Mouse (Mus musculus): ENCODE data around the gene Pparg.

The Pparg gene

DNA sequence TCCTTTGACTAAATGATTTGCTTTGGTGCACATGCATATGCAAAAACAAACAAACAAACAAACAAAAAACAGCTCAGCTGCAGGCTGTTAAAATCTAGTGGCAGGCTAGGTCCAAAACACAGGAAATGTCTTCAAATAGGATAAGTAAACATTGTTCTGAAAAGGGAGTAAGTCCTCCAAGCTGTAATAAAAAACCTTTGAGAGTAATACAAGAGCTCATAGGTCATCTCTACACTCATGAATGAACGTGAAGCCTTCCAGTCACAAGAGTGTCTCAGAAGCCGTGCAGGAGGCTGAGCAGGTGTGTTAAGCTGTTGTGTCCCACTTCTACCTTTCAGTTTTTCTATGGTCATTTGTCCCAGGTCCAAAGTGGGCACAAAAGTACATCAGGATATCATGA, 102.6 kb downstream of the Pparg start:
- no peak for DNase-seq (ENCODE audit: low spot score)

DNA sequence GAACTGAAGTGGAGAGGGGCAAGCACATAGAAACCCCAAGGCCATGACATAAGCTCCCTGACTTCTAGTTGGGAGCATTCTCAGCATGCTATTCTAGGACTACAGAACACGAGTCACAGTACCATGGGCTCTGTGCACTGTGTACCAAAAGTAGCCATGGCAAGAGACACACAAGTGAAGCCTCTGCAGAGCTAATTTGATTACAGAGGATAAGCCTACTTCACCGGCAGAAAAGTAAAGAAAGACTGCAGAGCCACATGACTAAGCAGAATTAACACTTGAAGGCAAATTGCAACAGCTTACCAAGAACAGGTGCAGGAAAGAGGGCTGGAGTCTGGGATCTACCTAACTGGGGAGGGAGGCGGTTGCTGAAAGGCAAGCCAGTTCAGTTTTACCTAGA, 103.9 kb downstream of the Pparg start:
- DNase-seq (ENCODE audit: low spot score), result no peak

DNA sequence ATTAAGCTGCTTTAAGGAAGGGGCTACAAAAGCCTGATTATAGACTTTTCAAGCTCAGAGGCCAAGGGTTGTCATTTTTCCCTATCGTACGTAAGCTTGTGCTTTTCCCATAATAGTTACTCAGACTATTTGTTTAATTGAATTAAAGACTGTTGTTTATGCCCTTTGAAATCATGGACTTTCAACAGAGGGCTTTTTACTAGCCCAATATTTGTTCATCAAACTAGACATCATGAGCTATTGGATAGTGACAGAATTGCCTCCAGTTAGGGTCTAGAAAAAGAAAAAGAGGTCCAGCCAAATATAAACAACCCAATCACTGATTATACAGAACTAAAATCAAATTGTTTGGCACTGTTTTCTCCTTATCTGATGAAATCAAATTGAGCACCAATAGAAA, 104.7 kb downstream of the Pparg start:
- DNase-seq (ENCODE audit: low spot score), result no peak

DNA sequence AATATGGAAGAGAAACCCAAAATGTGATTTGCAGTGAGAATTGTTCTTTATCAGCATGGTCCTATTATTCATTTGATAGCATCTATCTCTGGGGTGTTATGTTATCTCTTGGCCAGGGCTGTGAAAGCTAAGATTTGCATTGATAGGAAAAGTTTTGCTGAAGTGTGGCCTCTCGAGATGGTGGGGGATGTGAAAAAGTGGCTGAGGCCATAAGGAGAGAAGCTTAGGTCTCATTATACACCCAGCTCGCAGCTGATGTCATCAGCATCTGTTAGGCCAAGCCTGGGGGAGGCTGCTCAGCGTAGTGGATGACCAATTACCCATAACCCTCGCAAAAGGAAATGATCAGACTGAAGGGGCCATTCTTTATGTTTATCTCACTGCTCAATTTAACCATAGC, 105.1 kb downstream of the Pparg start:
- DNase-seq (ENCODE audit: low spot score), result peak; percentile 15

DNA sequence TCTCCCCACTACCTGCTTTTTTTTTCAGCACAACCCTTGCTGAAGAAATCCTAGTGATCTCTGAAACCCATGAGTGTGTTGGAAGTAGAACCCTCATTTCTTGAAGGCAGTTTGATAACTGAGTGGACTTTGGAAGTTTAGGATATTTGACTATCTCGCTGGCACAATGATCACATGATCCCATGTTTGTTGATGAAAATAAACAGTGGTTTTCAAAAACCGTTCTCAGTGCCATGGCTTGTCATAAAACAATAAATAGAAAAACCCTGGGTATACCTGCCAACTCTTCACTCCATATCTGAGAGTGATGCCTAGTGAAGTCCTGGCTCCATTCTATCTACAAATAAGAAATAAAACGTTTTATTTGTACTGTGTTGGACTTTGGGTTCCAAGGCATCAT, 105.8 kb downstream of the Pparg start:
- no peak for DNase-seq (ENCODE audit: low spot score)

DNA sequence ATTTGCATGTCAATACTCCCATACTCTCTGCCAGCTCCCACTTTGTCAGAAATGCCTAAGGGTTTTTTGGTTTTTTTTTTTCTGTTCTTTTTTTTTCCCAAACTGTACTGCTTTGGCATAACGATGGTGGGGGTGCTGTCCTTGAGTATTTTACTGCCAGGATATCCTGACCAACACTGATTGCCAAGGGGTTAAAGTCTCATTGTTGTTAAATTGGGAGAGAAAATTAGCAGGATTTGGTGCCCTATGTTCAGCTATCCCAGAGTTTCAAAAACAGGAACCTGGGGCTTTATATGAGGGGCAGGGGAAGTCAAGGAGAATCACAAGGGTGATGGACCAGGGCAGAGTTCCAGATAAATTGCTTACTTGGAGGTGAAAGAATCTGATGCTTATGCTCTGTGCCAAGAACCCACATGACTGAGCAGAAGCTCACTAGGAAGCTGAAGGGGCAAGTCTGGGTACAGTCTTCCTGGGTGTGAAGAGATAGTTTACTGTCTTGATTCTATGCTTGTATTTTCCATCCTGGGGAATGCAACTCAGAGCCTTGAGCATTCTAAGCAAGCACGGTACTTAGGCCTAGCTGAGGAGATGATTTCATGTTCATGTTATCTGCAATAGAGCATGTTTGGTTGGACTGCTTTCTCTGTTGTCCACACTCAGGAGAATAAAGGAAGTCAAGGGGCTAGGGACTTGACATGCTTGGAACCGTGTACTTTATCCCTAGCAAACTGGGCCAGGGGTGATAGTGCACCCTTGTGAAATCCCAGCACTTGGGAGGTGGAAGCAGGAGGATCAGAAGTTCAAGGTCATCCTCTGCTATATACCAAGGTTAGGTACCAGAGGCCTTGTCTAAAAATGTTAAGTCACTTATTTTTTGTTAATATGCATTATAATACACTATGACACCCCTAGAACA, 109.2 kb downstream of the Pparg start:
- no peak for DNase-seq (ENCODE audit: low spot score)

DNA sequence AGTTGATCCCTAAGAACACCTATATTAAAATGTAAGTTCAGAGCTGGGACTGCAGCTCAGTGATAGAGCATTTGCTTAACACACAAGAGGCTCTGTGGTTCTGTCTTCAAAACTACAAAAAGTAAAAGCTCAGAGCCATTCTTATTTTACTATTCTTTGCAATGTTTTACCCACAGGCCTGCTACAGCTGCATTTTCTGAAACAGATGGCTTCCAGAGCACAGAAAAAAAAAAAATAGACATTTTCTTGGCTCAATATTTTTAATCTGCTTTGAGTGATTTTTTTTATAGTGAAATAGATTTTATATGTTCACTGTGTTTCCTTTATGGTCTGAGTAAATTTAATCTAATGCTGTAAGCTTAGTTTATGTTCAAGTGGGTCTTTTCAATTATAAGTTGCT, 111.2 kb downstream of the Pparg start:
- no peak for DNase-seq (ENCODE audit: low spot score)

DNA sequence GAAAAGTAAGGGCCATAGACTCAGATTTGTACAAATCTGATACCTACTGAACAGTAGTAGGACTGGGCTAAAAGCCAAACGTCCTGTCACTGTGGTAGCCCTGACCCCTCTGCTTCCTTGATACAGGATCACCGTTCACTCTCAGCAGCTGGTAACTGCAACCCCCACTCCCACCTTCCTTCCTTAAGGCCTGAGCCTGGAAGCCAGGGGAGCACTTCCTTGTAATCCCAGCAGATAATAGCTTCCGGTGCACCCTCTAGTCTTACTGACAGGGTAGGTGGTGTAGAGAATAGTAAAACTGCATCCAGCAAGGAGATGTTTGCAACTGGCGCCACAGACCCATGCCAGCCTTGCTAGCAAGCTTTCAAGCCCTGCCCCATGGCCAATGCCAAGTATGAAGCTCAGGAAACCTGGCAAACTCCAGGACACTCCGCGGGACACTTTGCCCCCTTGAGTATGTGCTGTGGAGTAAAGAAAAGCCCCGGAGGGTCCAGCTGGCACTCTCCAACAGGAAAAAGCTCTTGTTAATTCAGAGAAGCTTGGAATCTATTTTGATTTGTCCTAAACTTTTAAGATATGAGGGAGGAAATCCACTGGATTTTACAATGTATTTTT, 116.4 kb downstream of the Pparg start:
- no peak for DNase-seq (ENCODE audit: low spot score)

DNA sequence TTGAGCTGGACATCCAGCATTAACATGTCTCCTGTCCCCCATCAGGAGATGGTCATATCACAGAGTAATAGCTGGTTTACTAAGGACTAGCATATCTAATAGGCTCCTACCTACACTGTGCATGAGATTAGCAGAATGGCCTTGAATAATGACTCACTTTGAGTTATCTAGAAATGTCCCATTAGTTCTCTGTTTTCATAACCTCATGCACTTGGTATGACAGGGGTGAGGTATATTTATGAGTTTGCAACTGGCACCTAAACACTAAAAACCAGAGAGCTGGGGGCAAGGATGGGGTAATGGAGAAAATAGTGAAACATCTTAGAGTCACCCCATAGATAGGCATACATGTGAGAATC, 119.2 kb downstream of the Pparg start:
- no peak for DNase-seq (ENCODE audit: low spot score)

DNA sequence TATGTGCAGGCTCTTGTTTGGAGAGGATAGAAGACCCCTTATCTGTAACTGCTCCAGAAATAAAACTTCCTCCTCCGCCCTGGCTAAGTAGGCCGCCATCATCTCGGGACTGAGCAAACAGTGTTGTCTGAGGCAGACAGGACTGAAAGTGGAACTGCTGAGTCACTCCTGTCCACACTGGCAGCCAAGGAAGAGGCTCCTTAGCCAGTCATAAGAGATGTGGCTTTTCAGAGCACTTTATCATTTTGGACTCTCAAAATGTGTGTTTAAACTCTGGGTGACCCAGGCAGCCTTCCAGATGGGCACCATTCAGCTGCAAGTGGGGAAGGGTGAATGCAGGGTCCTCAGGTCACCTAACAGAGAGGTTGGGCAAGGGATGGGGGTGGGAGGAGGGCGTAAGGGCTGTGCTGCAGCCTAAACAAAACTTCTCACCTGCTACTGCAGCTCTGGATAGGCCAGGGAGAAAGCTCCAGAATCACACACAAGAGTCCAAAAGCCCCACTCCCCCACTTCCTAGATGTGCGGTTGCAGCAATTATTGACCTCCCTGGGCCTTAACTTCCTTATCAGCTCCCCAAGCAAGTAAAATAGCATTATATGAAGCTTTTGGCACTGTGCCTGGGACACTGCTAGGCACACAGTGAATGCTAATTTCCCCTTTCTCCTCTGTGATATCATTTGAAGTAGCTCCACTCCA, 119.7 kb downstream of the Pparg start:
- peak; percentile 12 for DNase-seq (ENCODE audit: low spot score)

DNA sequence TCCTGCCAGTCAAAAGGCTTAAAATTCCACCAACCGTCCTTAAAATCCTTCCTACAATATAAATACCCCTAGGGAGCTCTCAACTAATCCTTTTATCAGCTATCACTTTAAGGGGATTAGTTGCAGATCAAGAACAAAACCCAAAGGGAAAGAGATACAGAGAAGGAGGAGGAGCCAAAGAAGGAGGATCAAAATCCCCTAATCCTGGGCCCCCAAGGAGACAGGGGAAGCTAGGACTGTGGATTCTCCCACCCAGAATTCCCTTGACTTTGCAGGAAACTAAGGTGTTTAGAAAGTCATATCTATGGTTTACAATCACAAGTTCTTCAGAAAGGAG, 120.2 kb downstream of the Pparg start:
- peak; percentile 19 for DNase-seq (ENCODE audit: low spot score)

DNA sequence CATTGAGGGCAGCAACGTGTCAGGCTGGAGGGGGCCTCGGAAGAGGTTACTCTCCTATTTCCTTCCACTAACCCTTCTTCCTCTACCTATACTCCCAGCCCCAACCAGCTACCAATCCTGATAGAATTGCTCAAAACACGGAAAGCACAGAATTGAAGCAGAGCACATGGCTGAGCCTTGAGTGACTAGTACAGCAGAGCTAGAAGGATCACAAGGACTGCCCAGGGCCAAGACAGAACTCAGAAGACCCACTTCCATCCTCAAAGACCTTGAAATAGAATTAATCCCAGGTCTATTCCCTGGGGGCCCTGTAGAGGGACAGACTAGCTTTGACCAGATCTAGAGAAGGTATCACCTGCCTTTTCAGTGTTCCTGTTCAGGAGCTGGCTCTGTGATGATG, 120.9 kb downstream of the Pparg start:
- DNase-seq (ENCODE audit: low spot score), result no peak

DNA sequence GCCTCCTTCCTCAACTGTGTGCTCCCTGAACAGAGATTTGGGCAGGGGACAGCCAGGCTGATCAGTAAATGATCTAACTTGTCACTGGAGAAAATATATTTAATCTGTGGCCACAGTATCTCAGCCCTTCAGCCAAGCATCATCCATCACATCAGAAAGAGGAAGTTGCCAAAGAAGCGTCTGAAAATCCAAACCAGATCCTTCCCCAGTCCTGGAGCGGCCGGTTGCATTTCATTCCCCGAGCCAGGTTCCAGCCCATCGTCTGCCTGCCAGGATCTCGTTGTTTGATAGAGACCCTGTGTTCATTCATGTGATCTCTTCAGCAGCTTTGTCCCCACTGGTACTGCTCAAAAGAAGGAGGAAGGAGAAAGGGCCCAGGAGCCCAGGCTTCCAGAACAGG, 124.9 kb downstream of the Pparg start:
- no peak for DNase-seq (ENCODE audit: low spot score)

DNA sequence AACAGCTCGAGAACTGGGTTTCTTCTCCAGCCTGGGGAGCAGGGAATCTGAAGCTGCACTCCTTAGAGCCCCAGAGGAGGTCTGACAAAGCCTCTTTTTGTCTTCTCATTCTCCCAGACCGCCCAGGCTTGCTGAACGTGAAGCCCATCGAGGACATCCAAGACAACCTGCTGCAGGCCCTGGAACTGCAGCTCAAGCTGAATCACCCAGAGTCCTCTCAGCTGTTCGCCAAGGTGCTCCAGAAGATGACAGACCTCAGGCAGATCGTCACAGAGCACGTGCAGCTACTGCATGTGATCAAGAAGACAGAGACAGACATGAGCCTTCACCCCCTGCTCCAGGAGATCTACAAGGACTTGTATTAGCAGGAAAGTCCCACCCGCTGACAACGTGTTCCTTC, 129.1 kb downstream of the Pparg start:
- DNase-seq (ENCODE audit: low spot score), result no peak

DNA sequence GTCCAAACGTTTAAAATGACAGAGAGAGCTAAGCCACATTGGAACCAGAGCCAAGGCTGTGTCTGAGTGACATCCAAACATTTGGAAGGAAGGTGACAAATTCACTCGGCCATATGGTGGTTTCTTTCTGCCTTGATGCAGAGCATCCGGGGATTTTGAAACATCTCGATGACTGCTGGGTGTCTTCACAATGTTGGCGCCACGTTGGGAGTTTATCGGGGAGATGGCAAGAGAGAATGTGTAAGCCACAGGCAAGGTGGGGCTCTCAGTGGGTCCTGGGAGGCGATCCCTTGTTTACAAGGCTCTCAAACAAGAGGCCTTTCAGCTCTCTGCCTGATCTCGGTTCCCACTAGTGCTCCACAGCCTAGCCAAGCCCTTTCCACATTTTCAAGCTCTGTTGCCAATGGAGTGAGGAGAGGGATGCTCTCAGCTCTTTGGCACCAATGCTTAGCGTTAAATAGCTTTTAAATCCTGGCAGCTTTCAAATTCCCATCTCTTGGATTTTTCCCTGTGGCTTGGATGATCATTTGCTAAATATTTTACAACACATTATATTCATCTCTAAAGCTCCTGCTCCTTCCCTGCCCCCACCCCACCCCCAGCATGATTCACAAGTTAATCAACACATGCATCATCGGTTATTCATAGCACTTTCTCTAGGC, 132.3 kb downstream of the Pparg start:
- no peak for DNase-seq (ENCODE audit: low spot score)

DNA sequence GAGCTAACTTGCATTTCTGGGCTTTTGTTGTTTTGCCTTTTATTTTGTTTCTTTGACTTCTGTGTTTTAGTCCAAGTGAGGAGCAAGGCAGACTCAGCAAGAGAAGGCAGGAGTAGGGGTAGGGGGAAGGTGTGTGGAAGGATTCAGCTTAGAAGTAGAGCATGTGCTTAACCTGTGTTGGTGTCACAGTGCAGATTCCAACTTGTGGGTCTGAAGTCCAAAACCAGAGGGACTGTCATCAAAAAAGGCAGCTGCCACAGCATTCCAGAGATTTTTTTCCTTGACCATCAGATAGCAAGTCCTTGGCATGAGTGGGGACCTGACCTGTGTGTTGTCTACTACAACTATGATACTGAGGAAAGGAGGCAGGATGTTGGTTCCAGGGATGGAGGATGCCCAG, 133.1 kb downstream of the Pparg start:
- no peak for DNase-seq (ENCODE audit: low spot score)

DNA sequence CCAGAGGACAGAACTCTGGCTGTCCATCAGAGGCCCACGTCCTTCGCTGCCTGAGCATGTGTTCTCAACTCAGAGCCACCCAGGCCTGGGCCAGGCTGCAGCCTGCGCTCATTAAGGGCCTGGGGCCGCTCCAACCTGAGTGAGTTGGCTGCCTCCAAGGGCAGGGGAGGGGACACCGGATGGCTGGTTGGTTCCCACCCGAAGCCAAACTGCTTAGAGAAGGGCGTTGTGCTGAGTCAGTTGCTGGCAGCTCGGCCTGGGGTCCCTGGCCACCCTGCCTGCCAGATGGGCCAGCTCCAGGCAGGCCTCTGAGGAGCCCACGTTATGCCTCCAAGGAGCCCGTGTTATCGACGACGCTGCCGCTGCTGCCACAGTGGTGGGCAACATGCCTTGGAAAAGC, 138.8 kb downstream of the Pparg start:
- no peak for DNase-seq (ENCODE audit: low spot score)

DNA sequence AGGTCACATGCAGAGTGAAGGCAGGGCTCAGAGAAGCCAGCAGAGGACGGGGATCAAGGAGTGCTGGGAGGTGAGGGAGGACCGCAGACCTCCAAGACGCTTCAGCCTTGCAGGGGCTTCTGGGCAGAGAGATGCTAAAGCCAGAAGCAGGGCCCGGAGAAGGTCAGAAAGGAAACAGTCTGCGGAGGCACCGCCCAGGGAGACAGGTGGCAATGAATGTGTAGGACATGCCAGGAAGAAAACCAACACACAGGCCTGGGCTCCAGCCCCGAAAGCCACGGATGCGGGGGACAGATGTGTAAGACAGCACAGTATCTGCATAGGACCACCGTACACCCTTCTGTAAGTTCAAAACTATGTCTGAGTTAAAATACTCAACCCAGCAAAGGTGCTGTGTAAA, 139.5 kb downstream of the Pparg start:
- no peak for DNase-seq (ENCODE audit: low spot score)

DNA sequence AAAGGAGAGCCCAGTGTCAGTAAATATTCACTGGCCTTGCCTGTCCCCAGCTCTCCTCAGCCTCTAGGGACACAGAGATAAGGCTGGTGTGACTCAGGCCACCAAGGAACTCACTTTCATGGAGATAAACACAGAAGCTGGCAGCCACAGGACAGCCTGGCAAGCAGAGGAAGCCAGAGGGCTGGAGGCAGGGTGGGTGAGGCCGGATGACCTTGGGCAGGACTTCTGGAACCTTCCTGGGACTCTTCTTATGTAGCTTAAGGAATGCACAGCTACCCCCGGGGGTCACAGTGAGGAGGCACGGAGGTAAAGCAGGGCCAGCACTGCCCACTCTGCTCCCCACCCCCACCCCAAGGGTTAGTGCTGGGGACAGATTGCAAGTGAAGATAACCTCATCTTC, 140.4 kb downstream of the Pparg start:
- no peak for DNase-seq (ENCODE audit: low spot score)

DNA sequence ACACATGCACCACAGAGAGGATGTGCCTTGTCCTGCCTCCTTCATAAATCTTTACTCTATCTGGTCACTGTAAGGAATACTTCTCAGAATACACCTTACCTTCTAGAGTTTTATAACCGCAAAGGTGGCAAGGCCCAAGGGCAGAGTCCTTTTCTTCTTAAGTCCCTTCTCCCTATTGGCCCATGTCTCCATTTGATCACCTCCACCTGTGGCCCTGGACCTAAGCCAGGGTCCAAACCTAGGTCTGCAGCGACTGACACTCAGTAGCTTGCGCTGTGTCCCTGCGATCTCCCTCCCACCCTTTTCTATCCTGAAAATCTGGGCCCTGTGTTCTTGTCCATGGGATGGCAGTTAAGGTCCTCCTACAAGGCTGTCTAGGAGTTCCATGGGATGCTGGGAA, 142.3 kb downstream of the Pparg start:
- DNase-seq (ENCODE audit: low spot score), result no peak

DNA sequence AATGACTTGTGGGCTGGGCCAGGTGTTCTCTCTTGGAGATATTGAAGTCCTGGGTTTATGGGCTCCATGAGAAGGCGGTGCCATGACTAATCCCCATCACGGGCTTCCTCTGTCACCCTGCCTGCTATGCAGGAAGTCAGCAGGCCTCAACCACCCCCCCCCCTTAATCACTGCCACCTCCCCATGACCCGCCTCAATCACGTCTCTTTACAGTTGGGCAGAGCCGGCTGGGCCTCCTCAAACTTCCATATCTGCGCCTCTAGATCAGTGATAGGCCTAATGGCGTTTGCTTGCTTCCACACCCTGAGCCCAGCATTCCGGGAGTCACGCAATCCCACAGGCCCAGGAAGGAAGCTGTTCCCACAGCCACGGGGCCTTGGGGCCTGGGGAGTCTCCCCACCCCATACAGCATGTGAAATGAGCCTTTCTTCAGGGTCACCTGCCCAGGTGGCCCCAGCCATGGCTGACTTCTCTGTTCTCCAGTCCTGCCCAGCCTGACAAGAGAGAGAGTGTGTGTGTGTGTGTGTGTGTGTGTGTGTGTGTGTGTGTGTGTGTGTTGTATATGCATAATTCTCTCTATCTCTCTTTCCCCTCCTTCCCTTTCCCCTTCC, 142.9 kb downstream of the Pparg start:
- DNase-seq (ENCODE audit: low spot score), result no peak

DNA sequence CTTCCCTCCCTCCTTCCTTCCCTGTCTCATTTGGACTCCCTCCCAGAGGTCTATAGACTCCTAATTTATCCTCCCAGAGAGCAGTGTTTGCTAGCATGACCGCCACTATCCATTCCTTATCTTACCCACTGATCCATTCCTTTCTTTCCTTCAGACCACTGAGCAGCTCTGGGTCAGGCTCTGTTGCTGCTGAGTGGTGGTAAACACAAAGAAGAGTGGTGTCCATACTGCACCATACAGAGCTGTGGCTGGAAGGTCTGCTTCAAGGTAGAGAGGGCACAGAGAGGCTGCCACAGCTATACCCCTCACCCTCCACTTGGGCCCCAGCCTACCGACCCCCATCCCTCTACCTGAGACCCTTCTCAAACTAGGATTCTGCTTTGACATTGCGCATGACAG, 143.4 kb downstream of the Pparg start:
- DNase-seq (ENCODE audit: low spot score), result no peak
